ENCODE assay signal across 9 mouse cellular contexts in the genomic region with DNA sequence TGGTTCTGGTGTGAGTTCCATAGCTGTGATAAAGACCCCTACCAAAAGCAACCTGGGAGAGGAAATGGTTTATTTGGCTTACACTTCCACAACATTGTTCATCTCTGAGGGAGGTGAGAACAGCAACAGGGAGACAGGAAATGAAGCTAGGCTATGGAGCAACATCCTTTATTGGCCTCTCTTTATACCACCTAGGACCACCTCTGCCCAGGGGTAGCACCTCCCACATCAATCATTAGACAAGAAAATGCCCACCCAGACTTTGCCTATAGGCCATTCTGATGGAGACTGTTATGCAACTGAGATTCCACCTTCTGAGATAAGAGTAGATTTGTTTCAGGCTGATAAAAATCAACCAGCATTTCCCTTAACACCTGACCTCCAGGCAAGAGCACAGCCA. TPM values are rescaled to one million over a fixed set of nuclear protein-coding genes. Genes with fewer than 3 reads are reported as not detected.
DNase-seq lines count a peak whose midpoint lies in the region; ATAC-seq and TF ChIP-seq lines count a peak whose summit lies in the region.
"Had no signal": no experiment of that assay in that cellular context is flagged by ENCODE, and none has a peak within 500 bp of the region (broad histone marks: within the 10 kb centered on the region; RNA-seq: fewer than 3 reads in every experiment).

No protein-coding gene starts in this region.

- ATAC-seq in heart, embryonic 15.5 days (replicated peaks; ENCODE audit: insufficient number of reproducible peaks, insufficient read depth, low FRiP score, low read depth): no peak
- ATAC-seq in neural tube, embryonic 11.5 days (ENCODE audit: insufficient read depth, low FRiP score, low TSS enrichment): no peak
- ATAC-seq in hindbrain, embryonic 16.5 days: no peak
- ATAC-seq: inflammation-experienced regulatory T-cells, adult 6 months had no signal

- H3K36me3 ChIP-seq in heart, embryonic 15.5 days: no peaks in the 10 kb centered on the region
- H3K36me3 ChIP-seq in heart, adult 2 months (ENCODE audit: control insufficient read depth, insufficient read depth, low read length): peaks cover 3% of the 10 kb centered on the region; the same call in 1 of the 2 replicates
- no peaks in the 10 kb centered on the region for H3K36me3 ChIP-seq in neural tube, embryonic 11.5 days (ENCODE audit: control insufficient read depth, insufficient read depth, low read length)
- H3K36me3 ChIP-seq in hindbrain, embryonic 16.5 days (ENCODE audit: control insufficient read depth, insufficient read depth, low read length): no peaks in the 10 kb centered on the region

- H3K9me3 ChIP-seq in heart, embryonic 15.5 days (replicated peaks): no peaks in the 10 kb centered on the region
- H3K9me3 ChIP-seq in neural tube, embryonic 11.5 days (ENCODE audit: control insufficient read depth, low read length): no peaks in the 10 kb centered on the region
- no peaks in the 10 kb centered on the region for H3K9me3 ChIP-seq in hindbrain, embryonic 16.5 days (ENCODE audit: control insufficient read depth, low read length)

- H3K27me3 ChIP-seq in heart, embryonic 15.5 days: no peaks in the 10 kb centered on the region
- no peaks in the 10 kb centered on the region for H3K27me3 ChIP-seq in heart, adult 2 months (ENCODE audit: control insufficient read depth, insufficient read depth, low read length)
- H3K27me3 ChIP-seq in neural tube, embryonic 11.5 days (ENCODE audit: control insufficient read depth, insufficient read depth, low read length): no peaks in the 10 kb centered on the region
- no peaks in the 10 kb centered on the region; the same call in 1 of the 2 replicates for H3K27me3 ChIP-seq in hindbrain, embryonic 16.5 days (replicated peaks; ENCODE audit: control insufficient read depth, insufficient read depth, low read length)

- TF ChIP-seq EP300 in heart, adult 2 months (IDR thresholded peaks at IDR 0.05; ENCODE audit: insufficient read depth, low read depth, low read length): no peak

- H3K4me3 ChIP-seq in heart, embryonic 15.5 days: peak overlapping the region; percentile 99; the same call in 1 of the 2 replicates
- no peak overlapping the region; the same call in 1 of the 2 replicates for H3K4me3 ChIP-seq in heart, adult 2 months
- H3K4me3 ChIP-seq in neural tube, embryonic 11.5 days (ENCODE audit: low read depth, low read length): peak overlapping the region; percentile 99; the same call in 1 of the 2 replicates
- H3K4me3 ChIP-seq in hindbrain, embryonic 16.5 days (ENCODE audit: low read length): peak overlapping the region; percentile 97

- no peak overlapping the region for H3K9ac ChIP-seq in heart, embryonic 15.5 days
- H3K9ac ChIP-seq in heart, adult 2 months (ENCODE audit: low read depth, low read length): no peak overlapping the region
- no peak overlapping the region; the same call in 1 of the 2 replicates for H3K9ac ChIP-seq in neural tube, embryonic 11.5 days (ENCODE audit: low read length)
- no peak overlapping the region for H3K9ac ChIP-seq in hindbrain, embryonic 16.5 days (ENCODE audit: low read depth, low read length)

- TF ChIP-seq POLR2A in heart, adult 2 months (IDR thresholded peaks at IDR 0.05; ENCODE audit: insufficient read depth, low read depth, low read length): no peak

- no peak for TF ChIP-seq CTCF in heart, adult 2 months (IDR thresholded peaks at IDR 0.05)

- no peaks in the 10 kb centered on the region for H3K79me2 ChIP-seq in heart, adult 2 months (replicated peaks; ENCODE audit: control insufficient read depth, insufficient read depth, low read length)

- peak overlapping the region; percentile 99 for H3K27ac ChIP-seq in heart, embryonic 15.5 days
- H3K27ac ChIP-seq in heart, adult 2 months: no peak overlapping the region
- H3K27ac ChIP-seq in neural tube, embryonic 11.5 days (ENCODE audit: low read depth, low read length): no peak overlapping the region
- no peak overlapping the region; the same call in 1 of the 2 replicates for H3K27ac ChIP-seq in hindbrain, embryonic 16.5 days (ENCODE audit: low read depth, low read length)

- no peak for DNase-seq in heart, adult 2 months
- no peak for DNase-seq in neural tube, embryonic 11.5 days (ENCODE audit: low spot score)
- DNase-seq in neural tube, embryonic 10.5 days (ENCODE audit: extremely low spot score, low spot score): no peak
- DNase-seq in yolk sac, embryonic 10.5 days (ENCODE audit: low spot score): peak; percentile 26
- no peak for DNase-seq in ovary, postnatal 10 days (ENCODE audit: low spot score)
- DNase-seq in gastrocnemius, postnatal 25 days: no peak

- peak overlapping the region; percentile 59; the same call in 1 of the 2 replicates for H3K4me2 ChIP-seq in heart, embryonic 15.5 days
- H3K4me2 ChIP-seq in neural tube, embryonic 11.5 days (ENCODE audit: low read depth): no peak overlapping the region; the same call in 1 of the 2 replicates
- H3K4me2 ChIP-seq in hindbrain, embryonic 16.5 days (ENCODE audit: low read length): peak overlapping the region; percentile 72

- intact Hi-C loops in heart, adult 2 months (cut with DNase I): no loop called here

- peaks cover 24% of the 10 kb centered on the region for H3K4me1 ChIP-seq in heart, embryonic 15.5 days (replicated peaks)
- no peaks in the 10 kb centered on the region; the same call in 1 of the 2 replicates for H3K4me1 ChIP-seq in heart, adult 2 months (ENCODE audit: control insufficient read depth, insufficient read depth, low read length)
- peaks cover 7% of the 10 kb centered on the region for H3K4me1 ChIP-seq in neural tube, embryonic 11.5 days (ENCODE audit: control insufficient read depth, insufficient read depth, low read length)
- H3K4me1 ChIP-seq in hindbrain, embryonic 16.5 days (ENCODE audit: control insufficient read depth, insufficient read depth, low read depth, low read length): peaks cover 17% of the 10 kb centered on the region

RNA-seq across cellular contexts. Expression of a gene that starts 0.8 kb away (rescaled TPM):
- polyA plus RNA-seq in heart, embryonic 15.5 days (2015; fragmentation: Nextera tagmentation; extraction: Ambion mirVana): 66.4 and 71.6 TPM in 2 replicates
- total RNA-seq in heart, adult 2 months (2021): 10 to 100 TPM; 53.1 to 67.9 TPM
- 48.1 and 63.6 TPM in 2 replicates for polyA plus RNA-seq in heart, adult 2 months (2012; rRNA removed)
- polyA plus RNA-seq in neural tube, embryonic 11.5 days (2014; fragmentation: Nextera tagmentation; extraction: Ambion mirVana): 59.4 and 60.1 TPM in 2 replicates
- 74.5 and 90.0 TPM in 2 replicates for polyA plus RNA-seq in hindbrain, embryonic 16.5 days (2015; fragmentation: Nextera tagmentation; extraction: Ambion mirVana)
- 10 to 100 TPM; 36.4 to 39.8 TPM for total RNA-seq in gastrocnemius, postnatal 25 days (2021)
